Mouse (Mus musculus) CD4-positive, CD25-positive, alpha-beta regulatory T cell, adult 2 months (primary cell): ENCODE data around the gene R3hdml.
"Not testable (repeated sequence)": the region's sequence is repeated elsewhere in the genome, so short reads cannot be mapped to it uniquely, and the experiment has no call there.

ENCODE experiments used
- DNase-seq: peaks from one replicate; pipeline ENCODE4 v3.0.0-alpha.2; 2012; ENCODE audit warnings: low read depth, low spot score

R3hdml gene

GRCm38 (mm10) chr2:163492018-163492417 is at the start of gene R3hdml:
TSS of gene R3hdml (plus strand) at chr2:163492318.
- DNase-seq = no peak

- DNase-seq = no peak
Measured at GRCm38 (mm10) chr2:163443543-163443942, 48.6 kb upstream of the R3hdml start.

DNA sequence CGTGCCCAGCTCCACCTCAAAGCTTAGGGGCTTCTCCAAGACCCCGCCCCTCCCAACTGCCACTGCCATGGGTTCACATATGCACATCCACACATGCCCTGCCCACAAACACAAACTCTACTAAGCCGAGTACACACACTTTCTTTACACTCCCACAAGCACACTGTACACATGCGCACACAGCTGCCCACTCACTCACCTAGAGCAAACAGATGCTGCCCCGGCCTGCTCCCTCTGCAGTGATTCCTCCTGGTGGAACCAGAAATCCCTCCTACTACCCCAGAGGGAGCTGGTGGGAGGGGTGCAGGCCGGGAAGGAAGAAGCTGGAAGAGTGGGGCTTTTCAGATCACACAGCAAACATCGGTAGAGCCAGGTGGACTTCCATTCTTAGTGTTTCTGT is 48.1 kb upstream of the R3hdml start:
- no peak for DNase-seq

DNA sequence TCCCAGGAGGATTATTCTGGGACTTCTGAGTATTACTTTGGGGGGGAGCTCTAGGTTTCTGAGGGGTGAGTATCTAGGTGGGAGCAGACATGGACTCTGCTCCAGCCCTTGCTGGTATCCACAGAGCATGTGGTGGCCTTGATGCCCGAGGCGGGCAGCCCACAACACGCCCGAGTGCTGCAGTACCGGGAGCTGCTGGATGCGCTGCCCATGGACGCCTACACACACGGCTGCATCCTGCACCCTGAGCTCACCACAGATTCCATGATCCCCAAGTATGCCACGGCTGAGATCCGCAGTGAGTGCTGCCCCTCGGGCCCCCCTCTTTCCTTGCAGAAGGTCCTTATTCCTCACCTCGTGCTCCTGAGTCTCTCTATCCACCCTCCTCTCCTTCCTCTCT is 44.7 kb upstream of the R3hdml start:
- DNase-seq = no peak

- DNase-seq = no peak
Measured at GRCm38 (mm10) chr2:163449276-163449675, 42.8 kb upstream of the R3hdml start.

DNA sequence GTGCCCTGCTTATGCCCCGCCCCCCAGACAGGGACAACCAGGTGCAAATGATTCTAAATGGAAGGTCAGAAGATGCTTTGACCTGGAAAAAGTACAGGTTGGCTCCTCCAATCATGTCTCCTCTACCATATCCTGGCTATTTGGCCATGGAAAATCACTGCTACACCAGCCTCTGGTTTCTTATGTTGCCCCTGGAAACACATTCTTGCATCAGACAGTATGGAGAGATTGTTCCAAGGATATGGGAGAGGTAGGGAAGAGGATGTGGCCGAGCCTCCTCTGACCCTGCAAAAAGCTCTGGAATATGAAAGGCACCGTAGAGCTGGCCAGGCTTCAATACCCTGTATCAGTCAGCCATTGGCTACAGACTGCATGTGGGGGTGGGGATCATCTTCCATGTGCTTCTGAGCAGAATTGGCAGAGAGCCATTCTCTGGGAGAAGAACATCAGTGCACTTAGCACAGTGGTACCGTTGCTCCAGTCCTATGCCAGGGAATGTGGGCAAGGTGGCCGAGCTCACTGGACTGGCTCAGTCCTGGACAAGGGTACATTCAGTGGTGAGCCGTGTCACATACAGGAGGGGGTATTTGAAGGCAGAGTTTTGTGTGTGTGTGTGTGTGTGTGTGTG is 41.3 kb upstream of the R3hdml start:
- no peak for DNase-seq

DNA sequence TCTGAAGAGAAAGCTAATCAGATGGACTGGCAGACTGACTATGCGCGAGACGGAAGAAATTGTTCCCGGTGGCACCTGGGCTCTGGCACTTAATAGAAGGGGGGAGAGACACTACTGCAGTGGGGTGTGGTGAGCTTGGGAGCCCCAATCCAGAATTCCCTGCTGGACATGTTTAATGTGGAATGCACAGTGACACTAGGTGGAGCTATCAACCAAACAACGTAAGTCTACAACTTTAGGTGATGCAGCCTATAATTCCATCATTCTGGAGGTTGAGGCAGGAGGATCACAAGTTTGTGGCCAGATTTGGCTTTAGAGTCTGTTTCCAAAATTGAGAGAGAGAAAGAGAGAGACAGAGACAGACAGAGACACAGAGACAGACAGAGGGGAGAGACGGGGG is 39.4 kb upstream of the R3hdml start:
- DNase-seq = no peak

GRCm38 (mm10) chr2:163453378-163453777 is 38.7 kb upstream of the R3hdml start:
- no peak for DNase-seq

GRCm38 (mm10) chr2:163458539-163459265 is 33.4 kb upstream of the R3hdml start:
- no peak for DNase-seq

- no peak for DNase-seq
Measured at GRCm38 (mm10) chr2:163459380-163459779, 32.7 kb upstream of the R3hdml start.

- DNase-seq = no peak
Measured at GRCm38 (mm10) chr2:163460622-163461021, 31.5 kb upstream of the R3hdml start.

DNA sequence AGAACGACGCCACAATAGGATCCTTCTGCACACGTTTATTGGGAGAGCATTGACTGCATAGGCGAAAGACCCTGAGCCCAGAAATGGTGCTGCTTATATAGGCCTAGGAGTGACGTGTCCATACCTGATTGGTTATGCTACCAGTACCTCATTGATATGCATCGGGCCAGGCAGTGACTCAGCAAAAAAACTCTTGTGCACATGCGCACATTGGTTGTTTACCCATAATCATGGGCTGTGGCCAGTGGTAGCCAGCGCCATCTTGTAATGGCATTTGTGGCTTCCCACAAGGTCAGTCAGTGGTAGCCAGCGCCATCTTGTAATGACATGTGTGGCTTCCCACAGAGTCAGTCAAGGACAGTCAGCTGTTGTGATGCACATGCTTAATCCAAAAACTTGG is 30.8 kb upstream of the R3hdml start:
- not testable (repeated sequence) for DNase-seq

DNA sequence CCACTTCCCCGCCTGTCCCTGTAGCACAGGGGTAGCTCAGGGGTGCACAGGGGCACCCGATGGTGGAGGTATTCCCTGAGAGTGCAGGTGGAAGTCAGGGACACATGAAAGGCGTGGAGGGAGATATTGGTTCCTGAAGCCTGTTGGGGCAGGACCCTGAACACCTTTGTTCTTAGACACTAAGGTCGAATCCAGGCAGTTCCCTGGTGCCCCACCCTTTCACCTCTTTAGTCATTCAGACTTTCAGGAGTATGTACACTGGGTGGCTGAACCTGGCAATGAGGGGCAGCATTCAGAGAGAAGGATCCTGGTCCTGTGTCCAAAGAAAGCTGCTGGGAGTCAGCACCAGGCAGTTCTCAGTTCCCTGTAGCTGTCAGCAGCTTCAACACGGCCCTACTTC is 29.7 kb upstream of the R3hdml start:
- no peak for DNase-seq

DNA sequence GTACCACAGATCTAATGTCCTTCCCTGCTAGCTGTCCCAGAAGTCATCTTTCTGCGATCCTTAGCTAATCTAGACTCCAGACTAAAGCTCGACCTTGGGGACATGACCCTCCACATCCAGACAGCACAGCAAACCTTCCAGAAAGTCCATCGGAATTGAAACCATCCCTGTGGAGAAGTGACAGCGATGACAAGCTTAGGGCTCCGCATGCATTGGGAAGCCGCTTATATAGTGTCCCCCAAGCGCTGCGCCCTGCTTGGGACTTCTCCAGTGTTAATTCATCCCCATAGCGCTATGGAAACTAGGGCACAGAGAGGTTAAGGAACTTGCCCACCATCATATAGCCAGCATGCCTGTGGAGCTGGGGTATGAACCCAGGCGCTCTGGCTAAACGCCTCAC is 29.3 kb upstream of the R3hdml start:
- no peak for DNase-seq

DNA sequence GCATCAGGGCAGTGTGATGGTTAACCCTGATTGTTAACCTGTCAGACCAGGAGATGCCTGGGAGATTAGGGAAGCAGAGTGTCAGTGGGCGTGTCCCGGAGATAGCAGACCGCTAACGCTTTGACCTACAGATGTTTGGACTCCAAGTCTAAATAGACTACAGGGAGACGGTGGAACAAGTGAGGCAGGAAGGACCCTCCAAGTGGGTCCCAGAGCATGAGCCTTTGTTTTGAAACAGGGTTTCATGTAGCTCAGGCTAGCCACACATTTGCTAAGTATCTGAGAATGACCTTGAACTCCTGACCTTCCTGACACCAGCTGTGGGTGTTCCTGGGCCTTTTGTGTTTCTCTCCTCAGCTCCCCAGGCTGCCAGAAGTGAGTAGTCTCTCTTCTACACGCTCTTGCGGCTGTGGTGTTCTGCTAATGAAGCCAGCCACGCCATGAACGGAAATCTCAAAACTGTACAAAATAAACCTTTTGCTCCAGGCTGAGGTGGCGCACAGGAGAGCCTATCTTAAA is 28.8 kb upstream of the R3hdml start:
- no peak for DNase-seq

GRCm38 (mm10) chr2:163463998-163464397 is 28.1 kb upstream of the R3hdml start:
- DNase-seq = no peak

DNA sequence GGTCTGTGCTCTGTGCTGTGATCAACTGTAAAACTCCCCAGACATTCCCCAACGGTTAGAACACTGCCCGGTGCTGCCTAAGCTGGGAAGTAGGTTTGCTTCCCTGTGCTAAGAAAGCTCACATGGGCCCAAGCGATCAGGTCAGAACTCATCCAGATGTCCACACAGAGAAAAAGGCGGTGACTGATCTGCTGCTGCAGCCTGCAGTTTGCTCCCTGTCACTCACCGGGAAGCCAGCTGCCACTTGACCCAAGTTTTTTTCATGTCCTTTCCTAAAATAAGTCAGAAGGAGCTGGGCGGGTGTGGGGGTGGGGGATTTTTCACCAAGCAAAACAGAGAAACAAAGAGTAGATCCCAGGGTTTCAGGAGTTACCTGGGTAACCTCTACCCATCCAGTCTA is 27.6 kb upstream of the R3hdml start:
- no peak for DNase-seq

- no peak for DNase-seq
Measured at GRCm38 (mm10) chr2:163466771-163467170, 25.3 kb upstream of the R3hdml start.

DNA sequence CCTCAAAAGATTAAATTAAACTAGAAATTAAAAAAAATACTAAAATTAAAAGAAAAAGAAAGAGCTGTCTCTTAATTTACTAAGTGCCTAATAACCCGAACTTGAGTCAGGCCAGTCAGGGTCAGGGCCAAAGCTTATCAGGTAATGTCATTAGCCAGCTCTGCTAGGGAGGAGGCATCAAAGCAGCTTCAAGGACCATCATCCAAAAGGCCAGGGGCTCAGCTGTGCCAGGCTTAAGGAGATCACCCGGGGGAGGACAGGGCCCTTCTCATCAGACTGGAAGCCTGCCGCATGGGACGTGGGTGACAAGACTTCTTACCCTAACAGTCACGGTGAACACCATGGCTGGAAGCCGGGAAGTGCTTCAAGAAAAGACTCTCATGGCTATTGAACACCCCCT is 24.5 kb upstream of the R3hdml start:
- DNase-seq = no peak

DNA sequence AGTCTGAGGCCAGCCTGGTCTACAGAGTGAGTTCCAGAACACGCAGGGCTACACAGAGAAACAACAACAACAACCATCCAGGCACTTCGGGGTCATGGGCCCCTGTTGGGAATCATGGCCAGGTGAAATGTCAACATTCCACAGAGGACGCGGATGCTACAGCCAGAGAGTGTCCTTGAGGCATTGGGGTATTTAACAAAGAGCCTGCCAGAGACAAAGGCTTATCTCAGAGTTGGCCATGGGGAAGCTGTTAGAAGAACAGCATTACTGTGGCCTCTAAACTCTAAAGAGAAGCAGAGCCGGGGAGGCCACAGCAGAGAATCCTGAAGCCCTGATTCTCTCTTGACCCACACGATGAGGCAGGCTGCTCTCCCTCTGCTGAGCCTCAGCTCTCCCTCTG is 23.3 kb upstream of the R3hdml start:
- DNase-seq = no peak

- no peak for DNase-seq
Measured at GRCm38 (mm10) chr2:163469711-163470110, 22.4 kb upstream of the R3hdml start.

GRCm38 (mm10) chr2:163471136-163471535 is 21.0 kb upstream of the R3hdml start:
- DNase-seq = no peak
